Mouse (Mus musculus): Measurements from ENCODE around the gene Sec24c.
"Not testable (repeated sequence)": the region's sequence is repeated elsewhere in the genome, so short reads cannot be mapped to it uniquely, and the experiment has no call there.

- not testable (repeated sequence) for TF ChIP-seq CTCF (IDR thresholded peaks at IDR 0.05; ENCODE audit: control insufficient read depth, insufficient read depth, low read length); POLR2A (IDR thresholded peaks at IDR 0.05; ENCODE audit: borderline replicate concordance, control insufficient read depth, low read depth, low read length)
Measured at GRCm38 (mm10) chr14:20636968-20637367, 37.1 kb upstream of the Sec24c start.
